Mouse (Mus musculus) c-Kit-negative CD71-positive TER-119-positive erythroid progenitor cells, embryonic 14.5 days (primary cell): Measurements from ENCODE around the gene Ptpn3.
"Not testable (repeated sequence)": the region's sequence is repeated elsewhere in the genome, so short reads cannot be mapped to it uniquely, and the experiment has no call there.

Experiments
- DNase-seq: peaks from one replicate; pipeline ENCODE4 v3.0.0-alpha.2; 2013; ENCODE audit warnings: low read depth, low spot score

Ptpn3 gene

DNA sequence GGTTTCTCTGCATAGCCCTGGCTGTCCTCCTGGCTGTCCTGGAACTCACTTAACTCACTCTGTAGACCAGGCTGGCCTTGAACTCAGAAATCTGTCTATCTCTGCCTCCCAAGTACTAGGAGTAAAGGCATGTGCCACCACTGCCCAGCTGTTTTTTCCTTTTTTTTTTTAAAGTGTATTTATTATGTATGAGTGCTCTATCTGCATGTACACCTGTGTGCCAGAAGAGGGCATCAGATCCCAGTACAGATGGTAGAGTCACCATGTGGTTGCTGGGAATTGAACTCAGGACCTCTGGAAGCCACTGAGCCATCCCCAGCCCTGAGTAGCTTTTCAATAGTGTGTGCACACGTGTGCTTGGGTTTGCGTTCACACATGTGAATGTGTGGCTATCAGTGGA lies 76.9 kb downstream of the Ptpn3 start:
- no peak for DNase-seq

DNA sequence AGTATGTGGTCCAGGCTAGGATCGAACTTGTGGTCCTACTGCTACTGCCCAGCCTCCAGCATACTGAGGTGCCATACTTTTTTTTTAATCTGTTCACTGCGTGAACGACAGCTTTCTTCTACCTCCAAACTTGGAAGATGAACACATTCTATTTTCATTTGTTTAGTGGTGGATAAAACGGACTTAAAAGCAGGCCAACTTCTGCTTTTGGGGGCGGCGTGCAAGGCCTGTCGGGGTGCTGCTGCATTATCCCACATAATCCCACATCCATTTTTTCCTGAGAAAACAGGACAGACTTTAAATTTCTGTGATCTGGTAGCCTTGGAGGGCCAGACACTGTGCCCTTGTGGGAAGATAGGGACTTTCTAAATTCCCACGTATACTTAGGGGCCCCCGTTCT lies 83.9 kb downstream of the Ptpn3 start:
- DNase-seq, result no peak

DNA sequence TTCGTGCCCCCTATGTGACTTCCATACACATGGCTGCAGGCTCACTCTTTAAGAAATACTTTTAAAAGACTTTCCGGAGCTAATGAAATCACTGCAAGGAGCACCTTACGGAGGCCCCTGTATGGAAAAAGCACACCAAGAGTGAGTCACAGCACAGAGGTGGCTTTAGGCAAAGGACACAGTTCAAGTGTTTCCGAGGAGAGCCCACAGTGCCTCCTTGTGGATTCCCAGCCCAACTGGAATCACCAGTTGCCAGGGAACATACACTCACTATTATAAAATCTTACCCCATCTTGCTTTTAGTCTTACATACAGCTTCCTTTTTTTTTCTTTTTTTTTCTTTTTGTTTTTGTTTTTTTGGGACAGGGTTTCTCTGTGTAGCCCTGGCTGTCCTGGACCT lies 85.1 kb downstream of the Ptpn3 start:
- DNase-seq, result no peak

DNA sequence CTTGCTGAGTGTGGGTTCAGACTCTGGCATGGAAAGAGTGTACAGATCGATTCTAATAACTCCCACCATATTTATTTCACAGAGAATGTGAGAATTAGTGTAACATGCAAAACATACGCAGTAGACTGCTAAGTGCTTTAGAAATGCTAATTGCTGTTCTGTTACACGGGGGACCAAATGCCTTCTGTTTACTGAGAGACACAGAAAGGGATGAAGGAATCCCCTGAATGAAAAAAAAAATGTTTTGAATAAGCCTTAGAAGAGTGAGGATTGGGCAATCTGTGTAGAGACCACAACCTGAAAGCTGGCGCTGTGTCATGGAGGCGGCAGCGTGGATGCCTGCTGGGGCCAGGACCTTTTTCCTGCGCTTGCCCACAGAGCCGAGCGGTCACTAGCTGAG lies 86.8 kb downstream of the Ptpn3 start:
- no peak for DNase-seq

DNA sequence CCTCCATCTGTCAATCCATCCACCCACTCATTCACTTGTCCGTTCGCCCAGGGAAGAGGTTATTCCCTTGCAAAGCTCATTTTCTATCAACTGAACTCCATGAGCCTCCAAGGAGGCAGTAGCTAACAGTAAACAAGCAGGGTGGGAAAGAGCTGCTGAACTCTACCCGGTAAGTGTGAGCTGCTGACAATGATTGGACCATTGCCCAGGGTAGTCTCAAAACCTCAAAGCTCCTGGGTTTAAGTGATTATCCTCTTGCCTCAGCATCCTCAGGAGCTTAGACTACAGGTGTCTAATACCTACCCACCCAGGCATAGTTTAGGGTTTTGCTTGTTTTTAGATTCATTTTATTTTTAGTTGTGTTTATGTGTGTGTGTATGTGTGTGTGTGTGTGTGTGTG lies 87.5 kb downstream of the Ptpn3 start:
- DNase-seq, result no peak

- no peak for DNase-seq
Observed at GRCm38 (mm10) chr4:57211706-57212105, 89.9 kb downstream of the Ptpn3 start.

- no peak for DNase-seq
Observed at GRCm38 (mm10) chr4:57205908-57206307, 95.7 kb downstream of the Ptpn3 start.

GRCm38 (mm10) chr4:57204780-57205179 lies 96.9 kb downstream of the Ptpn3 start:
- no peak for DNase-seq

DNA sequence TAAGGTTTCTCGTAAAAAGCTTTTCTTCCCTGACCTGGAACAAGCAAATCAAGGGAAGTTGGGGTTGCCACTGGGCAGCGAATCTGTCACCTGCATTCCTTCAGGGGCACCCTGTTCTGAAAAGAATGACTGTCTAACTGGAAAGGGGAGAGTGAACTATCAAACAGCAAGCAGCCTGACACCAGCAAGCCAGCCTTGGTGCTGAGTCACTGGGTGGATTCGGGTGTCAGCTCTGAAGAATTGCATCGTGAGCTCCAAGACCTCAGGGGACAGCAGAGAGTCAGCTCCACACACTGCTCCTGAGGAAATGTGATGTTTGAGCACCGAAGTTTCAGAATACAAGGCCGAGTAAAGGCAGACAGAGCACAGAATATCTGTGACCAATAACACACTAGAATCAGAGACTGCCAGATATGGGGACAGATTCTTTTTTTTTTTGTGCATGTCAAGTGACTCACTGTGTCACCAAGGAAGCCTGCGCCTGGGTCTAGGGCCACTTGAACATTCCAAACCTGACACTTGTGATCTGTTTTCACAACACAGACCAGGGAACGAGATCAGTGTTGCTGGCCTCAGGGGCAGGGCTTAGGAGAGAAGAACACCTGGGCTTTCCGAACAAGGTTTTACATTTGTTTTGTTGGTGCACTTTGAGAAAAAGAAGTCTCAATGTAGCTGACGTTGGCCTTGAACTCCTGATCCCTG lies 98.8 kb downstream of the Ptpn3 start:
- DNase-seq, result peak; percentile 6

- DNase-seq, result no peak
Observed at GRCm38 (mm10) chr4:57202132-57202531, 99.5 kb downstream of the Ptpn3 start.

GRCm38 (mm10) chr4:57200661-57201060 lies 101.0 kb downstream of the Ptpn3 start:
- DNase-seq, result no peak

GRCm38 (mm10) chr4:57198666-57199393 lies 102.8 kb downstream of the Ptpn3 start:
- DNase-seq, result not testable (repeated sequence)

DNA sequence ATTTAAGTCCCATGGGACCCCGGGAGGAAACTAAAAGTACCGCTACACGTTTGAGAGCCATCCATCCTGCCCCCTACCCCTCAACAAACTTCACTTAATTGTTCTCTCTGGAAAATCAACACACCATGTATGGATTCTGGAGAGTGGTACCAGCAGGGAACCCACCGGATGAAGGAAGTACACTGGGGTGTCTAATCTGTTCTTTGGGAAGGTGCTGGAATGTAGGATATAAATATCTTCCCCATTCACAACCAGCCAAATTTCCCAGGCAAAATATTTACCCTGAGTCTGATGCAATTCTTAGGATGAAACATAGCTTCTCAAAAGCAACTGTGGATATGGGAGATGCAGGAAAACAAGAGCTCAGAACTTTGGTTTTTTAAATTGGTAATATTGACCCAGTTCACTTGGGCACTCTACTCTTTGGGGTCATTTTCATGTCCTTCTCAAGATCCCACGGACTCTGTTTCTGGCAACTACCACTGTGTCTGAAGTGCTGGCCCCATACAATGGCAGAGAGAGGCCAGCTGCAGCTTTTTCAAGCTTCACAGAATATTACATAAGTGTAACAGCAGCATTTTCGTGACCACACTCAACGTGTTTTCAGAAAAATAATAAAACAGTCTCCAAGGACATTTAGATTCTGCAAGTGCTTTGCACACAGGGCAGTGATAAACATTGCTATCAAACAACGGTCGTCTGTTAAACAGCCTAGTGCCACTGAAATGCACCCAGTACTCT lies 109.9 kb downstream of the Ptpn3 start:
- no peak for DNase-seq

DNA sequence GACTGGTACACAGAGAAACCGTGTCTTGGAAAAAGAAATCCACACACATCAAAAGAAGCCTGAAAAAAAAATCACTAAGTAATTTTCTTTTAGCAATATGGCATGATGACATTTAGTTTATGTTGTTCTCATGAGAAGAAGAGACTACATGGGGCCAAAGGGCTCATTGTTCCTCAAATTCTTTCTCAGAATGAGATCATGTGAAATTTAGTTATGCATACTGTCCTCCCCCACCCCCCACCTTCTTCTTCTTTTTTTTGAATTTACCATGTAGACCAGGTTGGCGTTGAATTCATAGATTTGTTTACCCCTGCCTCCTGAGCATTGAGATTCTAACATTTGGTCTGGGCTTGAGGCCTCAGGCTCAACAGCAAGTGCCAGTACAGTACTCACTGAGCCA lies 111.8 kb downstream of the Ptpn3 start:
- no peak for DNase-seq

GRCm38 (mm10) chr4:57186035-57186434 lies 115.6 kb downstream of the Ptpn3 start:
- DNase-seq, result no peak

GRCm38 (mm10) chr4:57185462-57185861 lies 116.2 kb downstream of the Ptpn3 start:
- DNase-seq, result no peak

DNA sequence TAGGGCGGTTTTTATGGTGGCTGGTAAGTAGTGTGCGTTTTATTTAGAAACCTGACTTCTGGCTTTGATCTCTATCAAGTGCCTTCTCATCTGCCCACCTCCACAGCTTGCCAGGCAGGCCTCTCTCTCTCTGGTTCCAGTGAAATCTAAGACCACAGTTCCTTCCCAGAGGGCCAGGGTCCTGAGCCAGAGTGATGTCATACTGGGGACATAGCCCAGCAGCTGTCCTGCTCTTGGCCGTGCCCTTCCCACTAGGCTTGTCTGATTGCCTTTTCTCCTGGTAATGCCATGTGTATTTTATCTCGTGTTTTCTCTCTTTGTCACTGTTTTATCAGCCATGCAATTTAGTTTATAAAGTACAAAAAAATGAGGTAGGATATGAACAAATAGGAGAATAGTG lies 118.1 kb downstream of the Ptpn3 start:
- no peak for DNase-seq

DNA sequence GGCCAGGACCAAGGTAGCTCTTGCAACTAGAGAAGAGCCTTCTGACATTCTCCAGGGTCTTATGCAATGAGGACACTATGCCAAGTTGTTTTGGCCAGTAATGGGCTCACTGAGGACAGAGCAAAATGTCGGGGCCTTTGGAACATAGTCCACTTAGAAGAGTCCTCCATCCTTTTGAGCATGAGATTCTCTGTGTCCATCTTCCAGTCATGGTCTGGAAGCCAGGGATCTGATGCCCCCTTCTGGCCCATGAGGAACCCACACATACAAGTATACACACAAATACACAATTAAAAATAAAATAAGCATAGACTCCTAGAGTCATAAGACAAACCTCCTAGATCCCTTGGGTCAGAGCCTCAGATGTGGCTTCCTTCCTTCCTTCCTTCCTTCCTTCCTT lies 120.1 kb downstream of the Ptpn3 start:
- no peak for DNase-seq

DNA sequence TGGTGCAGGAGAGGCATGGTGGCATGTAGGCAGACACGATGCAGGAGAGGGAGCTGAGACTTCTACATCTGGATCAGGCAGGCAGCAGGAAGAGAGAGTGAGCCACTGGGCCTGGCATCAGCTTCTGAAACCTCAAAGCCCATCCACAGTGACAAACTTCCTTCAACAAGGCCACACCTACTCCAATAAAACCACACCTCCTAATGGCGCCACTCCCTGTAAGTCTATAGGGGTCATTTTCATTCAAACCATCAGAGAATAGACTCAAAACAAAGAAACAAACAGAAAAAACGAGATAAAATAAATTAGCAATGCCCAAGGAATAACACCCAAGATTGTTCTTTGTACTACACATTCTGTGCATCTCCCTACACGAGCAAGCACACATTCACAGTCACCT lies 122.8 kb downstream of the Ptpn3 start:
- no peak for DNase-seq

GRCm38 (mm10) chr4:57175329-57175728 lies 126.3 kb downstream of the Ptpn3 start:
- DNase-seq, result no peak

DNA sequence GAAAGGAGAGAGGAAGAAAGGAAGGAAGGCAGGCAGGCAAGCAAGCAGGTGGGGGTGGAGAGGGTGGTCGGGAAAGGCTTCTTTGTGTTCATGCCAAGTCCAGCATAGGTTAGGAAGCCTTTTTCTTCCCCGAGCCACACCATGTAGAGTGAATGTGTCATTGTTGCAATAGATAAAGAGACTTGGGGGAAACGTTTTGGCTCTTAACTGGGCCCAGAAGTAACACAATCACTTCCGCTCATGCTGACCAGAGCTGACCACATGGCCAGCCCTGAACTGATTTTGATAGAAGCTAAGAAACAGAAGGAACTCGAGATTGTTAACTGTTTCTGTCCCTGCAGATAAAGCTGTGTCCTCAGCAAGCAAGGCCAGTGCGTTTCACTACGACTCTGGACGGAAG lies 128.8 kb downstream of the Ptpn3 start:
- no peak for DNase-seq

DNA sequence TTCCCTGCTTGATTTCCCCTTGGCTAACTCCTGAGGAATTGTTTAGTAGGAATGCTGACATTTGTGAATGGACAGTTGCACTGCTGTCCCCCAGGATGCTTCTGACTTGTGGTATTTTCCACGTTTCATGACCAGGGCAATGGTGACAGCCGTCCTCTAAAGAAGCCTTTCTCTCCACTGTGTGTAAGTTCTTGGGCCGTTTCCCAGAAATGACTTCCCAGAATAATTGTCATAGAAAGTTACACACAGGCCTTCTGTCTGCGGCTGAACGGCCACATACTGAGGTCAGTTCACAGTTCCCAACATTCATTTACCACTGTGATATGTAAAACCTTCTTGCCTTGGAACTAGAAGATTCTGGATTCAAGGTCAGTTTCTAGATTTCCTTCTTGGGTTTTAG lies 129.8 kb downstream of the Ptpn3 start:
- DNase-seq, result no peak

DNA sequence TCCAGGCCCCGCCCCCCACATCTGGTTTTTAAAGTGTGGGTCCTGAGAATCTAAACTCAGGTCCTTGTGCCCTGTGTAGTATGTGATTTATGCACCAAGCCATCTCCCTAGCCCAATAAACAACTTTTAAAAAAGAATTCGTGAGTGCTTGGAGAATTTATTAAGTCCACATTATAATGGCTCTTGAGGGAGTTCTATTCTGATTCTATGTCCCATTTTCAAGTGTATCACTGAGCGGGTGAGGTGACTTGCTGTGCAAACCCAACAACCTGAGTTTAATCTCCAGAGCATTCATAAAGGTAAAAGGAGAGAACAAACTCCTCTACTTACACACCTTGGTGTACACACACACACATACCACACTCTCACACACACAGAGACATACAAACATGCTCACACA lies 133.0 kb downstream of the Ptpn3 start:
- no peak for DNase-seq
